Mouse (Mus musculus): ENCODE measurements around the gene Ccdc162.

The Ccdc162 gene

DNA sequence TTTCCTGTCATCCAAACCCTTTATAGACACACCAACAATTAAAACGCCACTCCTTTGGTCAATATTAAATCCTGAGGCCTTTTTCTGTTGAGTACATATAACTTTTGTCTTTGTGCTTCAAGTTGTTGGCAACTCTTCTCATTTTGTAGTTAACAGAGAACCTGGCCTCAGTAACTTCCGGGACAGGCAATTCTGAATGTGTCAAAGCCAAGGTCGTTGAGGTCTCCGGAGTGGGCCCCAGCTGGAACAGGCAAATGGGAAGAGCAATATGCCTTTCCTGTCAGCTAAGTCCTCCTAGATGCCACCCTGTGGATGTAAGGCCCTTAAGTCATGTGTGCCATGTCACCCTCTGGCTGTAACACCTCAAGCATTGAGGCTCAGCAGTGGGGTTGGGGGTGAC, 136.0 kb downstream of the Ccdc162 start:
- in situ Hi-C loops (cut with MboI, MseI), result no loop called here

DNA sequence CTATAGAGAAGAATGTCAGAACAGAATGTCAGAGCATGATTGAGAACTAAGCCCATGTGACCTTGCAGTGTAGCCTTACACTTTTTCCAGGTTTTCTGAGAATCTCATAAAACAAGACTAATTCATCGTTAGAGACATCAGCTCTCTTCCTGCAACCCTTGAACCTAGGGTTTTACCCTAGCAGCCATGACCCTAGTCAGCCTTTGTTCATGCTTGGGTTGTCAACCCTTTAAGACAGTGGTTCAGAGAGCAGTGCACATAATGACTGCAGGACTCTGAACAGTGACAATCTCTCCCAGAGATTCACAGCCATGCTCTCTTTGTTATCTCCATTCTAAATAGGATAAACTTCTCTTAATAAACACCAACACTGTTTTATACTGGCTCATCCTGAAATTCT, 137.9 kb downstream of the Ccdc162 start:
- in situ Hi-C loops (cut with MboI, MseI), result no loop called here

DNA sequence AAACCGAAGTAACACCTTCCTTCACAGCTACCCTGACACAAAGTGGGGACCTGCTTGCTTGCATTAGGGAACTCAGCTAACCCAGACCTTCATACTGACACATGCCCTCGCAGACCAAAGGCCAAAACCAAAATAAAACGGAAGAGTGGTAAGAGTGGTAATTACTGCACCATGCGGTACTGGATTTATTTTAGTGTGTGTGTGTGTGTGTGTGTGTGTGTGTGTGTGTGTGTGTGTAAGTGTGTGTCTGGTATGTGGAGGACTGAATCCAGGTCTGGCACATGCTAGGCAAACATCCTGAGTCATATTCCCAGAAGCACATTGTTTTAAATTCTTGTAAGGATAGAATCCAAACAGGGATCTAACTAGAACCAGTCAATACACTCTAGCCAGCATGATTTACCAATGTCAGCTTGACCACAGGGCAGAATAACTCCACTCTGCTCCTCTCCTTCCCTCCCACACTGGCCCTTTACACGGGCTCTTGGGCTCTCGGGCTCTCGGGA, 140.1 kb downstream of the Ccdc162 start:
- in situ Hi-C loops (cut with MboI, MseI), result no loop called here

DNA sequence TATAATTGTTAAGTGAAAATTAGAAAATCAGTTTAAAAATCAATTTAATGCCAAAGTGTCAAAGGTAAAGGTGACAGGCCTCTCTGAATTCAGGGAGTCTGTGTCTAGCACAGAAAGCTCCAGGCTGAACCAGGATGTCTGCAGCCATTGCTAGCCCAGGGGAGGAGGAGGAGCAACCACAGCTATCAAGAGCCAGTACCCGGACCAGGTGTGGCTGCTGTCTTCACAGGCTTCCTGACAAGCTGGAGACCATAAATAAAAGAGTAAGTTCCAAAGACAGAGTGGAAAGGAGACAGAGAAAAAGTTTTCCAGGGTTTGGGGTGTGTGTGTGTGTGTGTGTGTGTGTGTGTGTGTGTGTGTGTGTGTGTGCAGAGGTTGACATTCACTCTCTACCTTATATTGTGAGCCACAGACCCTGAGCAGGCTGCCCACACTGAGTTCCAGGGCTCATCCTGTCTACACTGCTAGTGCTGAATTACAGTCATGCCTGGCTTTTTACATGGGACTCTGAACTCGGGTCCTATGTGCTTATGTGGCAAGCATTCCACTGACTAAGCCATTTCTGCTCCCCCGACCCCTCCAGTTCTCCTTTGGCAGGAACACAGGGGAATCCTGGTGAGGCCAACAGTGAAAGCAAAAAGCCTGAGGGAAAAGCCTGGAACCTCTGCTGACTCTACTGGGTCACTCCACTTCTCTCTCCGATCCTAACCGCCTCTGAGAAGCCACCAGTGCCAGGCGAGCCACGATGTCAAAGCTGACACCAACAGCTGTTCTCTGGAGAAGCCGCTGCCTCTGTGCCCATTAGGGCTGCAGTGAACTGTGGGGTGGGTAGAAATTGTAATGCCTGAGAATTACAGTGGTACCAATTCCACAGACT, 140.7 kb downstream of the Ccdc162 start:
- in situ Hi-C loops (cut with MboI, MseI), result no loop called here

DNA sequence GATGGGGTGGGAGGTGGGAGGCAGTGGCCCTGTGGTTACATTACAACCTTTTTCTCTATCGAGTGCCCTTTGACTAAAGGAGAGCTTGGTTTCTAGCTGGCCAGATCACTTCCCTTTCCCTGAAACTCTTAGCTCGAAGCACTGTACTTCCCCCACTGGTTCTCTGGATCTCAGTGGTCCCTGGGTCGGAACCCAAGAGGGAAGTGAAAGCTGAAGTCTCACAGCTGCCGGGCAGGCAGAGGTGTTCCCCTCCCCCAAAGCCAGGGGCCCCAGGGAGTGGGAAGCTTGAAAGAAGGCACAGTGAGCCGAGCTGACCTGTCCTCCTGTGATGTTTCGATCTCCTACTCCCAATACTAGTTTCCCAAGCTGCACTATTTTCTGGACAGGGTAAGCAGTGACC, 143.2 kb downstream of the Ccdc162 start:
- in situ Hi-C loops (cut with MboI, MseI), result no loop called here

DNA sequence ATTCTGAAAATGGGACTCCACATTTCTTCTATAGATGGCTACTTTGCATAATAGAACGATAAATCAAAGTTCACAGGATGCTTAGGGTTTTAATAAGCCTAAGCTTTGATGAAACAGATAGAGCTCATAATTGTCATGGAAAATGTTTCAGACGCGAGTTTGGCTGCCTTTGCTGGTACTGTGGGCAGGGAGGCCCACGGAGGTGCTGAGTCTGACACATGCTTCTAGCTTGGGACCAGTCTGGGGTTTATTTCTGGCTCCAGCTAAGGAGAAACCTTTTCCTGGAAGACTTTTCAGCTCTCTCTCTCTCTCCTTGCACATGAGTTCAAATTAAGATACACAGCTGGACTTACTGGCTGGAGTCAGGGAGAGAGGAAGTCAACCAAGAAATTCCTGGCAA, 144.2 kb downstream of the Ccdc162 start:
- in situ Hi-C loops (cut with MboI, MseI), result no loop called here

DNA sequence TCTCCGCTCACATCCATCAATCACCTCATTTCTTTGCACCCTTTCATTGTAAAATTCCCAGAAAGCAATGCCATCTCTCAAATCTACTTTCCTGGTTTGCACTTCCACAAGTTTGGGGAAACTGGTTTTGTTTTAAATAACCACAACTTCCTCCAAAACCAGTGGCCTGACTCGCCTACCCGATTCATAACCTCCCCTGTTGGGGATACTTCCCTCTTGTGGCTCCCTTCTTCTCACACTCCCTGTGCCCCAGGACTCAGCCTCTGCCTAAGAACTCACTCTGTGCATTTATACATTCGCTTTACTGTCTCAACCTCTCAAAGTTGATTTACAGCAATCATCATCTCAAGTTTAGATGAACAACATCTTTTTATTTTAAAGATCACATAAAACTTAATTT, 145.4 kb downstream of the Ccdc162 start:
- in situ Hi-C loops (cut with MboI, MseI), result no loop called here

DNA sequence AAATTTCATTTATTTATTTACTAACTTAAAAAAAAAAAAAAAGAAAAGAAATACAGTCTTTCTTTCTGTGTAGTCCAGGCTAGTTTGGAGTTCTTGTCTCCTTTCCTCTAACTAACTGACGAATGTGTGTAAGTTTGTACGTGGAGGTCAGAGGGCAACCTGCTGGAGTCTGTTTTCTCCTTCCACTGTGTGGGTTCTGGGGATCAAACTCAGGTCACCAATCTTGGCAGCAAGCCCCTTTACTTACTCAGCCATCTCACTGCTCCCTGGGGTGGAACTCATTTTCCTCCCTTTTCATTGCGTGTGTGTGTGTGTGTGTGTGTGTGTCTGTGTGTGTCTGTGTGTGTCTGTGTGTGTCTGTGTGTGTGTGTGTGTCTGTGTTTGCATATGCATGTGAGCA, 148.1 kb downstream of the Ccdc162 start:
- in situ Hi-C loops (cut with MboI, MseI), result loop anchor here in 1 of 2 experiments (10.0 kb wide), 1 partner anchor 526 kb away; no protein-coding TSS in a partner anchor

DNA sequence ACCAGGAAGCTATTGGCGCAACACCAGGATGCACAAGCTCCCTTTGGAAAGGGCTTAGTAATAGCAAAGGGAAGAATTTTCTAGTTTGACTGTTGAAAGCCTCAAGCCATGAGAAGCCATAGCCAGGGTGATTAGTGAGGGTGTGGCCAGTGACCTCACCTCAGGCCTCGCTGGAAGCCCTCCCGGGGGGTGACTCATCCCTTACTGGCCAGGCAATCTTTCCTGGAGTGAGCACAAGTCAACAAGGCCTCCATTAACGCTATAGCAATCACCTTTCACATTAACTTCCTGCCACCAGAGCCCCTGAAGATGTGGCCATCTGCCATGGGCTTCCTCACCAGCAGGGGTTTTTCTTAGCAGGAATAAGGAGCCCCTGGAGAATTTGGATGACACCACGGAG, 151.3 kb downstream of the Ccdc162 start:
- in situ Hi-C loops (cut with MboI, MseI), result loop anchor here in 1 of 2 experiments (10.0 kb wide), 1 partner anchor 530 kb away; no protein-coding TSS in a partner anchor

DNA sequence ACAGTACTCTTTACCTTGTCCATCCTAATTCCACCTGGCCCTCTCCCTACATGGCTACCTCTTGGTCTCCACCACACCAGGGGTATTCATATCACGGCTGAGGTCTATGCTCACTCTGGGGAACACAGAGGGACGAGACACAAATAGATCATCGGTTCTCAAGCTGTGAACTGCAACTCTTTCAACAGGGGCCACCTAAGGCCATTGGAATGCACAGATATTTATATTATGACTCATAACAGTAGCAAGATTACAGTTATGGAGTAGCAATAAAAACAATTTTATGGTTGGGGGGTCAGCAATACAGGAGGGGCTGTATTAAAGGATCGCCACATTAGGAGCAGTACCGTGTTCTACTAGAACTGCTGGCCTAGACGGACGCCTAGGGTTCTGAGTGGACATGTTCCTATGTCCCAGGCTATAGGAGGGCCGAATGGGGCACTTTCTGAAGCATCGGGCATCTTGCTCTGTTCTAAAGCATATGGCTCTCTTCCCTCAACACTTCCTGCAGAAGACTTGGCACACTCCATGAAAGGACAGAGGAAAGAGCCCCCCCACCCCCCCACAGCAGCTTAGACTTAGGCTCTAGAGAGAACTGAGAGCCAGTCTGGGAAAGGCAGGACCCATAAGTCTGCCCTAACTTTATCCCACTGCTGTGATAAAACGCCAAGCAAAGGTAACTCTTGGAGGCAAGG, 154.6 kb downstream of the Ccdc162 start:
- in situ Hi-C loops (cut with MboI, MseI), result loop anchor here in 1 of 2 experiments (10.0 kb wide), 1 partner anchor 533 kb away; no protein-coding TSS in a partner anchor

DNA sequence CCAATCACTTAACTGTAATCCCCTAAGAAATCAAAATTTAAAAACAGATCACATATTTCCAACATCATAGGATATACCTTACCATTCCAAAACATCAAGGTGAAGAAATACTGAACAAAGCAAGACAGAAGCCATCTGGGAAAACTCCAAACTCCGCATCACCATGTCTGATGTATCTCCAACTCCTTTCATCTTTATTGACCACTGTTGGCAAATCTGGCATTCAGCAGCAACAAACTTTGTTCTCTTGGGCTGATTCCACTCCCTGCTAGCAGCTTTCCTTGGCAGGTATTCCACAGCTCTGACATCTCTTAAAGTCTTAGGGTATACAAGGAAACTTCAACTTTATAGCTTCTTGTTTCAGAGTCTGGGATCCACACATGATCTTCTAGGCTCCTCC, 158.0 kb downstream of the Ccdc162 start:
- in situ Hi-C loops (cut with MboI, MseI), result no loop called here

DNA sequence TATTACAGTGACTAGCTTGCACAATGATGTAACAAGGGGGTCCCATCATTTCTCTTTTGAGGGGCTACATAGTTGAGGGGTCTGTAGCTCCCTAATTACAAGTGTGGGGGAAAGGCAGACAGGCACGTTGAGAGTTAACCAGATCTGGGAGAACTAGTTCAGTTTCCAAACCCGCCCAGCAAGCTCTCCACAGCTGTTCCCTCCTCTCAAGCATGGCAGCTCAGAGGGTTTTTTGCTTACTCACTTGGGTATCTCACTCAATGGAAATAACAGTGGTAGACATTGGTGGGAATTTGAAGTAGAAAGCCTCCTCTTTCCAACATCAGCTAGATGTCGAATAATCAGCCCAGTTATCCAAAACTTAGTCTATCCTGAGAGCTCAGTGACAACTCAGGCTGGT, 161.4 kb downstream of the Ccdc162 start:
- in situ Hi-C loops (cut with MboI, MseI), result no loop called here

DNA sequence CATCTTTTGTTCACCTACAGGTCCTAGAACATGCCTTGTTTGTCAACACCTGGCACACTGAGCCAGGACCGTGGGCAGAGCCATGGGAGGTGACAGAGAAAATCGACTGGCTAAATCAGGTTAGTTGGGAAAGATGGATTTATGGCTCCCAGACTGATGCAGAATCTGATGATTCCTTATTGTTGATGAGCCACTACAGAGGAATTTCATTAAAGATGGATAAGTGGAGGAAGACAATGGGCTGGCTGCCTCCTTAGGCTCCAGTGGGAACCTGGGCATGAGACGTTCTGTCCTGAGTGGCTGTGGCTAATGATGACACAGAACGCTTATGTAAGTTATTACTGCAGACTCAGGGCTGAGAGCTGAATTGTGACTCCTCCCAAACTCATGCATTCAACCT, 162.7 kb downstream of the Ccdc162 start:
- in situ Hi-C loops (cut with MboI, MseI), result no loop called here

DNA sequence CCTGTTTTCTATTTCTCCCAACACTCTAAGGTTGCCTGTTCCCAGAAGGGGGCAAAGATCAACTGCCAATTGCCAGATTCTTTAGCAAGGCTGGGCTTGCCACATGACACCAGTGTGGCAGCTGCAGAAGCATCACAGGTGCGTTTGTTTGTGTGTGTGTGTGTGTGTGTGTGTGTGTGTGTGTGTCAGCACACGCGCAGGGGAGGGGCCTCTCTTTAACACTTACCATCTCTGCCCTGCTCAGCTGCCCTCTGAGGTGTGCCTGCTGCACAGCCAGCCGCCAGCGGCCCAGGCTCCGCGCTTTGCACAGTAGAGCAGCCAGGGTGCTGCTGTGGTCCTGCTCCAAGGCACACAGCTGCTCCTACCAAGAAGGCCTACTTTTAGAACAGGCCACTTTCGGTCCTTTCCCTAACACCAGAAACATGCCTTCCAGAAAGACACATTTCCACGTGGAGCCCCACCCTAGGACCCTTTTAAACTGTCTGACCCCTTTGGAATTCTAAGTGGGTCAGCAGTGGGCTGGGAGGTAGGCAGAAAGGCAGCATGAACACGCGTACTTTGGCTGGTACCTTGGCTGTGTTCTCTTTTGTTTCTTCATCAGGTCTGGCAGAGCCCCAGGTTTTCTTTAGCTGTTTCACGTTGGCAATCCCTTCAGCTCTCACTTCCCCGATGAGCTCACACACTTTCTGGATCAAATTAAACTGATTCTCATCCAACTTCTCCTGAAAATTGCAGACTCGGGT, 163.4 kb downstream of the Ccdc162 start:
- in situ Hi-C loops (cut with MboI, MseI), result no loop called here

DNA sequence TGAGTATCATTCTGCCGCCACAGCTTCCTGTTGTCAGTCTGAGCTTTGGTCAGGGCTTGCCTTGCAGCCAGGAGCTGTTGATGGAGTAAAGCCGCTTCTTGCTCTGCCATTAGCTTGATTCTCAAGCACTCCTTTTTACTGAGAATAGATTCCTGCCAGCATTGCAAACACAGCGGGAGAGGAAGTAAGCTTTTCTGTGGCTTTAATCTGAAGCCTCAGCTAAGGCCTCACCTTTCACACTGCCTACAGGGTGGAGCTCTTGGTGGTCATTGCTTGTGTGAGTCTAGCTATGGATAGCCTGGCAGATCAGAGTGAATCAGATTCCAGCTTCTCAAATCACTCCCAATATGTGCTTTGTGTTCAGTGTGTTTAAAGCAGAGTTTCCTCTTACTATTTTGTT, 164.1 kb downstream of the Ccdc162 start:
- in situ Hi-C loops (cut with MboI, MseI), result no loop called here

DNA sequence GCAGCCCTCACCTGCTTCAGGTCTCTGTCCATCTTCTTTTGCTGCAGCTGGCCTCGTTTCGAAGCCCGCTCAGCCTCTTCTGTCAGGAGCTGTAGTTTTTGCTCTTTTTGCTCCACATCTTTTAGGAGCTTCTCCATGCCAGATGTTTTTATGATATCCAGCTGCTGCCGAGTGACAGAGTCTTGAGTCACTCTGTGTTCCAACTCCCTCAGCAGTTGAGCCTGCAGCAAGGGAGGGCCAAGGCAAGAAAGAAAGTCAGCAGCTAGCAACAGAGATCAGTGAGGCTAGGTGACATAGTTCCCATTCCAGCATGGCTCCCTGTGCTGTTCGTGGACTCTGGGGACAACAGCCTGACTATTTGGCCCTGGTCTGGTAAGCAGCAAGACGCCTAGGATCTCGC, 165.7 kb downstream of the Ccdc162 start:
- in situ Hi-C loops (cut with MboI, MseI), result no loop called here

DNA sequence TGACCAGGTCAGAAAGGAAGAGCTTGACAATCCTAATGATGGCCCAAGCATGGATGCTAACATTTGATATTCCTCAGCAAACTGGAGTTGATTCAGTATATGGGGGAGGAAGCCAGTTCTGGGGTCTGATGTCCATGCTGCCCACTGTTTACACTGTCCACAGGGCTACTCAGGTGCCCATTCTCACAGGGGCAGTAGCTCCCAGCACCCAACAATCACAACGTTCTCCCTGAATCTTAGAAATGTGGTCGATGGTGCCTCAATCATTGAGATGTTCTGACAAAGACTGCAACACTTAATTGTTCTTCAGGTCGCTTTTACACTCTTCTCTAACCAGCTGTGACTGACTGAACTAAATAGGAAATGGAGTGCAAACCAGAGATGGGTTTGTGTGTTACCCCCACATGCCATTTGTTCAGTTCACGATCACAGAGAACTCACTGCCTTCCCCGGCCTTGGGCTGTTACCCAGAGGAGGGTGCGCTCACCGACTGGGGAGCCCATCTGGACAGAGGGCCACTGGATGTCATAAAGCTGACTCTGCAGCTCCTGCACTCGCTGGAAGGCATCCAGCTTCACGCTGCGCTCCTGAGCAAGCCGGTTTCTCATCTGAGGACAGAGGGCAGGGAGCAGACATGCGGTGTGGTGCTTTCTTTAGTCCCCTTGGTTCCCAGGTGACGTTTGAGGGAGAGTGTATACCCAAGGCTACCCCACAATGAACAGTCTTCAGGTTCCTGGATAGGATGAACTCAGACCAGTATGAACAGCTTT, 169.9 kb downstream of the Ccdc162 start:
- in situ Hi-C loops (cut with MboI, MseI), result no loop called here

DNA sequence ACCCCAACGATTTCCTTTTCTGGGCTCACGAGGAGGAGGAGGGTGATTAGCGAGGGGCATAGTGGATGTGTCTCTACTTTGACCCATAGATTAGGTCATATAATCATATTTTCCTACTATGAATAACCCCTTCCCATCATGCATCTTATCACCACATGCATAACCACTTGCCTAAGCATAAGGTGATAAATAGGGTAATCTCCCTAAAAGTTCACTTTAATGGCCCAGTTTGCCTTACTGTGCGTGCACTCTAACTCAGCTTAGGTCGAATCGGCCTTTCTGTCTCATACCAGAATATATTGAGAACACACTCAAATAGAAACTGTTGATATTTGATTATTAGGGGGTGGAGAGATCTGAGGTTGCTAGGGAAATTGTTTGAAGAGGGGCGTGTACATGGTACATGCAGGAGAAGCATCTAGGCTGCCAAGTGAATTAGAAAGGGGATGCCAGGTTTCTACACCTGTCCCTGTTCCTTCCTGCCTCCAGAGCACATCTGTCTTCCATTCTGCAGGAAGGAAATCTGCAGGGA, 171.1 kb downstream of the Ccdc162 start:
- in situ Hi-C loops (cut with MboI, MseI), result no loop called here

DNA sequence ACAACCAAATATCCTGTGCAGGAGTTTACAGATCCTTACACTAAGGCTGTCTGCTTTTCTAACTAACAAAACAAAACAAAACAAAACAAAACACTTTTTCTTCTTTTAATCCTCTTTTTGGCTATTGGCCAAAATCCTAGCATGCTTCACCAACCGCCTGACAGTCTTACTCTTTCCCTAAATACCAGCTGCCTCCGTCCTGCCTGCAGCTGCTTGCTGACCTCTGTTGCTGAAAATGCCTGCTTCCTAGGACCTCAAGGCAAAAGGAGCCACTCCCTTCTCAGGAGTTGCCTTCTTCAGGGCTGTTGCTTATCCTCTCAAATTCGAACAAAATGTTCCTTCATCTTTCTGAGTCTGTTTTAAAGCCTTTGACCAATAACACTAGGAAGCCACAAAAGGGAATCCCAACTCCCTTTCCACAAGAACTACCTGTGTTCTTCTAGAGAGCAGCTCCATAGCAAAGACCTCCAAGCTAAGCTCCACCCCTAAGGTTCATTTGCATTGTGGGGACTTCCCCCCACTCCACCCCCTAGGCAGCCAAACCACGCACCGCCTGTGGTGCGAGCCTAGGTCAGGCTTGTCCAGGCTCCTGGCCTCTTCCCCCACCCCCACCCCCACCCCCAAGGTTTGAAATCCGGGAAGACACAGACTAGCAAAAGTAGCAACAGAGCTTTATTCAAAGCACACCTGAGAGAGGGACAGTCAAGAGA, 171.8 kb downstream of the Ccdc162 start:
- in situ Hi-C loops (cut with MboI, MseI), result no loop called here

DNA sequence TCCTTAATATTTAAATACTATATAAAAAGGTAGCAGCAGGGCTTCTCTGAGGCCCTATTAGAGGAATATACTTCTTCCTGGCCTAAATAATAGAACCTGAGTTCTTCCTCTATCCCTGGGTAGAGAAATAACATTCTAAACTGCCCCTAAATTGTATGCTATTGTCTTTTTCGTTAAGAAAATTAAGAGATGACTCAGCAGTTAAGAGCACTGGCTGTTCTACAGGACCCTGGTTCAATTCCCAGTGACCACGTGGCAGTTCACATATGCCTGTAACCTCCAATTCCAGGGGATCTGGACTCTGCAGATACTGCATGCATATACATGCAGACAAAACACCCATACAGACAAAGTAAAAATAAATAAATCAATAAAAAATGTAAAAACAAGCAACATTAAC, 172.6 kb downstream of the Ccdc162 start:
- in situ Hi-C loops (cut with MboI, MseI), result no loop called here
